Comparison of ENCODE assay signal across 18 mouse cellular contexts in the genomic region with DNA sequence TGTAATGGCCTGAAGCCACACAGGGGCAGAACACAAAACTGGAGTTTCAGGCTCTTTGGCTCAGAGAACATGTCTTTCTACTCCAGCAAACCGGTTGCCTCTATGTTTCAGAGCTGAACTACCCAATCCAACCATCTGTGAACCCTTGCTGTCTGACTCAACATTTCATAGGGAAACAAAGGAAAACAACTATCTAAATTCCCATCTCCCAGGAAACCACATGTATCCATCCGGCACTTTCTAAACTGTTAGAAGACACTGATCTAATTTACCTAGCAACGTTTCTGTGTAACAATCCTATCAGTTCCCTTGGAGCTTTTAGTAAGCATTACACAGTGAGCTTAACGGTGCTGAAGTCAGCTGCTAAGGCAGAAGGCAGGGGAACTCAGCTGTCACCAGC.
A peak's percentile ranks its signal among the peaks of the same experiment; 100 is the strongest.
DNase-seq lines count a peak whose midpoint lies in the region; ATAC-seq and TF ChIP-seq lines count a peak whose summit lies in the region.
"Had no signal": no experiment of that assay in that cellular context is flagged by ENCODE, and none has a peak within 500 bp of the region (broad histone marks: within the 10 kb centered on the region; RNA-seq: fewer than 3 reads in every experiment).

No protein-coding gene starts in this region.

- no peak for TF ChIP-seq POLR2A in limb, embryonic 14.5 days (IDR thresholded peaks at IDR 0.05; ENCODE audit: borderline replicate concordance, extremely low read depth, insufficient read depth, insufficient read length)

- no peaks in the 10 kb centered on the region for H3K36me3 ChIP-seq in forebrain, postnatal 0 days (ENCODE audit: insufficient read depth)
- no peaks in the 10 kb centered on the region for H3K36me3 ChIP-seq in forebrain, embryonic 15.5 days
- no peaks in the 10 kb centered on the region for H3K36me3 ChIP-seq in limb, embryonic 14.5 days (ENCODE audit: control insufficient read depth, insufficient read depth, low read length)
- H3K36me3 ChIP-seq in limb, embryonic 10.5 days: no peaks in the 10 kb centered on the region
- H3K36me3 ChIP-seq: heart, embryonic 13.5 days; hindbrain, embryonic 15.5 days had no signal

- no peak overlapping the region for H3K4me3 ChIP-seq in forebrain, postnatal 0 days (ENCODE audit: low read depth, low read length)
- H3K4me3 ChIP-seq in forebrain, embryonic 15.5 days: no peak overlapping the region
- no peak overlapping the region for H3K4me3 ChIP-seq in limb, embryonic 14.5 days (replicated peaks; ENCODE audit: low read length)
- H3K4me3 ChIP-seq in limb, embryonic 10.5 days: no peak overlapping the region
- H3K4me3 ChIP-seq: gastrocnemius, adult 2 months; heart, embryonic 13.5 days; hindbrain, embryonic 15.5 days had no signal

- H3K9me3 ChIP-seq in forebrain, postnatal 0 days (ENCODE audit: low read length): no peaks in the 10 kb centered on the region
- no peaks in the 10 kb centered on the region for H3K9me3 ChIP-seq in forebrain, embryonic 15.5 days
- no peaks in the 10 kb centered on the region for H3K9me3 ChIP-seq in limb, embryonic 14.5 days (ENCODE audit: control insufficient read depth, low read length)
- no peaks in the 10 kb centered on the region for H3K9me3 ChIP-seq in limb, embryonic 10.5 days (replicated peaks)
- H3K9me3 ChIP-seq: heart, embryonic 13.5 days; hindbrain, embryonic 15.5 days had no signal

- H3K27me3 ChIP-seq in forebrain, postnatal 0 days (ENCODE audit: insufficient read depth, low read length): no peaks in the 10 kb centered on the region
- no peaks in the 10 kb centered on the region for H3K27me3 ChIP-seq in forebrain, embryonic 15.5 days
- H3K27me3 ChIP-seq in limb, embryonic 14.5 days (ENCODE audit: control insufficient read depth, insufficient read depth, low read length): no peaks in the 10 kb centered on the region
- no peaks in the 10 kb centered on the region for H3K27me3 ChIP-seq in limb, embryonic 10.5 days (ENCODE audit: low read depth, poor library complexity, severe bottlenecking)
- H3K27me3 ChIP-seq: heart, embryonic 13.5 days; hindbrain, embryonic 15.5 days had no signal

- H3K27ac ChIP-seq in forebrain, postnatal 0 days (ENCODE audit: low read depth, low read length): no peak overlapping the region
- no peak overlapping the region for H3K27ac ChIP-seq in forebrain, embryonic 15.5 days (replicated peaks)
- no peak overlapping the region for H3K27ac ChIP-seq in limb, embryonic 14.5 days (replicated peaks; ENCODE audit: low read depth, low read length)
- H3K27ac ChIP-seq in limb, embryonic 10.5 days: no peak overlapping the region
- H3K27ac ChIP-seq: gastrocnemius, adult 2 months; heart, embryonic 13.5 days; hindbrain, embryonic 15.5 days had no signal

- no peaks in the 10 kb centered on the region for H3K4me1 ChIP-seq in forebrain, postnatal 0 days (ENCODE audit: insufficient read depth)
- H3K4me1 ChIP-seq in forebrain, embryonic 15.5 days: no peaks in the 10 kb centered on the region
- no peaks in the 10 kb centered on the region for H3K4me1 ChIP-seq in limb, embryonic 14.5 days (ENCODE audit: control insufficient read depth, insufficient read depth, low read length)
- no peaks in the 10 kb centered on the region for H3K4me1 ChIP-seq in limb, embryonic 10.5 days
- H3K4me1 ChIP-seq: heart, embryonic 13.5 days; hindbrain, embryonic 15.5 days had no signal

- no peak overlapping the region for H3K9ac ChIP-seq in forebrain, postnatal 0 days
- no peak overlapping the region for H3K9ac ChIP-seq in forebrain, embryonic 15.5 days (replicated peaks)
- no peak overlapping the region for H3K9ac ChIP-seq in limb, embryonic 14.5 days (ENCODE audit: low read depth, low read length, severe bottlenecking)
- H3K9ac ChIP-seq: heart, embryonic 13.5 days; hindbrain, embryonic 15.5 days had no signal

- no peak for TF ChIP-seq CTCF in forebrain, postnatal 0 days (IDR thresholded peaks at IDR 0.05; ENCODE audit: low read depth)

- 65% methylated on average over 4 of the region's 4 CpGs for WGBS in forebrain, postnatal 0 days
- WGBS in forebrain, embryonic 15.5 days: 75% methylated on average over 4 of the region's 4 CpGs
- 77% methylated on average over 4 of the region's 4 CpGs for WGBS in limb, embryonic 14.5 days
- WGBS in limb, embryonic 10.5 days: 81% methylated on average over 4 of the region's 4 CpGs

- ATAC-seq in forebrain, postnatal 0 days: peak; percentile 62
- no peak for ATAC-seq in forebrain, embryonic 15.5 days (replicated peaks)
- ATAC-seq in limb, embryonic 14.5 days (ENCODE audit: low FRiP score, low read depth): no peak
- ATAC-seq: activated CD4-positive, CD25-positive, alpha-beta regulatory T cell, adult 4 months had no signal

- peak; percentile 21 for DNase-seq in forebrain, postnatal 0 days
- DNase-seq in limb, embryonic 14.5 days (ENCODE audit: low spot score): peak; percentile 22
- no peak for DNase-seq in limb, embryonic 10.5 days (ENCODE audit: low spot score)
- peak; percentile 35 for DNase-seq in layer of hippocampus, adult 9-10 months (ENCODE audit: low spot score)
- DNase-seq in lung, postnatal 36 days: no peak
- DNase-seq in gastrocnemius, adult 8-10 months (ENCODE audit: low spot score in 2 of 2): no peak
- DNase-seq: adrenal gland, postnatal 14 days; cerebellum, adult 18-20 months; cerebellum, adult 9-11 months; cerebellum, postnatal 36 days; gastrocnemius, adult 2 months; gastrocnemius, postnatal 36 days; heart, adult 11 months; heart, postnatal 36 days had no signal

- no peak overlapping the region for H3K4me2 ChIP-seq in forebrain, postnatal 0 days (ENCODE audit: low read depth)
- H3K4me2 ChIP-seq in forebrain, embryonic 15.5 days (replicated peaks): no peak overlapping the region
- no peak overlapping the region for H3K4me2 ChIP-seq in limb, embryonic 14.5 days (replicated peaks; ENCODE audit: low read depth, low read length, severe bottlenecking)
- H3K4me2 ChIP-seq: heart, embryonic 13.5 days; hindbrain, embryonic 15.5 days had no signal

Comparison
In these comparisons a context has a peak if more than half of its experiments do, and no peak if none do; other contexts are left out.
1. DNase-seq: peak in forebrain, postnatal 0 days (single experiment), limb, embryonic 14.5 days (single experiment) and layer of hippocampus, adult 9-10 months (single experiment); none in limb, embryonic 10.5 days (single experiment), lung, postnatal 36 days (single experiment) and gastrocnemius, adult 8-10 months (0 of 2).